Mouse (Mus musculus) forebrain, embryonic 16.5 days (tissue): ENCODE data around the gene Tmtc4. TPM values are rescaled to one million over a fixed set of nuclear protein-coding genes. Genes with fewer than 3 reads are reported as not detected.

Experiments
- ATAC-seq: fragments of 200-750 bp; cut with Nextera tagmentation; 2 replicates; pipeline ENCODE4 v1.8.0; 2017; ENCODE audit warnings: mild to moderate bottlenecking, moderate library complexity
- H3K27ac ChIP-seq: fragments of 300-500 bp; sonication (generic); 2 replicates; pipeline ENCODE4 v1.5.1; 2014; ENCODE audit warnings: low read length, control low read depth
- H3K27me3 ChIP-seq: fragments of 300-500 bp; sonication (generic); replicated peaks from 2 replicates; pipeline ENCODE4 v1.6.1; 2014; ENCODE audit warnings: low read length; ENCODE audit not compliant: control insufficient read depth, insufficient read depth
- H3K36me3 ChIP-seq: fragments of 300-500 bp; sonication (generic); 2 replicates; pipeline ENCODE4 v1.6.1; 2014; ENCODE audit not compliant: control insufficient read depth, insufficient read depth
- H3K4me1 ChIP-seq: fragments of 300-500 bp; sonication (generic); replicated peaks from 2 replicates; pipeline ENCODE4 v1.6.1; 2014; ENCODE audit warnings: low read length; ENCODE audit not compliant: control insufficient read depth, insufficient read depth
- H3K4me2 ChIP-seq: fragments of 300-500 bp; sonication (generic); 2 replicates; pipeline ENCODE4 v1.6.1; 2014; ENCODE audit warnings: mild to moderate bottlenecking, low read length, control low read depth
- H3K4me3 ChIP-seq: fragments of 300-500 bp; sonication (generic); replicated peaks from 2 replicates; pipeline ENCODE4 v1.5.1; 2014; ENCODE audit warnings: mild to moderate bottlenecking, low read length, control low read depth
- H3K9ac ChIP-seq: fragments of 300-500 bp; sonication (generic); replicated peaks from 2 replicates; pipeline ENCODE4 v1.6.1; 2014; ENCODE audit warnings: low read depth, low read length, control low read depth
- H3K9me3 ChIP-seq: fragments of 300-500 bp; sonication (generic); 2 replicates; pipeline ENCODE4 v1.6.1; 2016; ENCODE audit warnings: low read length; ENCODE audit not compliant: control insufficient read depth
- WGBS: fragments of 180-500 bp; shearing (Covaris S2); extraction: QIAGEN DNeasy Blood & Tissue Kit; methylation state at CpG from one replicate; pipeline ENCODE4 v1.1.7; 2014; 5-methylcytosine and 5-hydroxymethylcytosine counted together
- polyA plus RNA-seq: library from polyadenylated mRNA; unstranded; fragments of >200 nt; fragmentation: Nextera tagmentation; extraction: Ambion mirVana; gene quantifications from 2 replicates; pipeline ENCODE4 v1.2.1, GENCODE M21; 2015

Tmtc4 gene
- polyA plus RNA-seq, 1 experiment from 2014 or later: 40.3 TPM

DNA sequence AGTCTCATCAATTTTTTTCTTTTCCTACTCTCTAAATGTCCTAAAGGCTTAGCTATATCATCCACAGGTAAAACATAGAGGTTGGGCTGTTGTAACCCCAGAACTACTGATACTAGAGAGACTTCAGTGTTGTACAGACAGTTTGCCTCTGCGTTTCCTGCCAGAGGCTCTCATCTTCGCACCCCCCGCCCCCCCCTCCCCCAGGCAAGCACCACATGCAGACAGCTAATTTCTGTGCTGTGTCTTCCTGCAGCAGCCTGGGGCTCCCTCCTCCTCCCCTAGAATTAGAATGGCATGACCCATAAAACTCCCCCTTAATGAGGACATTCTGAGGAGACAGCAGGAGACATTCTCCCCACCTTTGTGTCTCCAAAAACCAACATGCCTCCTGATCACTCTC is 17.6 kb upstream of the Tmtc4 start:
- no peak for ATAC-seq
- H3K27me3 ChIP-seq: no peaks in the 10 kb centered on the region
- H3K4me2 ChIP-seq: no peak overlapping the region
- H3K36me3 ChIP-seq: no peaks in the 10 kb centered on the region
- H3K4me1 ChIP-seq: no peaks in the 10 kb centered on the region
- 66% methylated on average over 3 of the region's 3 CpGs for WGBS
- no peak overlapping the region for H3K9ac ChIP-seq
- H3K27ac ChIP-seq: no peak overlapping the region
- H3K4me3 ChIP-seq: no peak overlapping the region
- no peaks in the 10 kb centered on the region for H3K9me3 ChIP-seq

DNA sequence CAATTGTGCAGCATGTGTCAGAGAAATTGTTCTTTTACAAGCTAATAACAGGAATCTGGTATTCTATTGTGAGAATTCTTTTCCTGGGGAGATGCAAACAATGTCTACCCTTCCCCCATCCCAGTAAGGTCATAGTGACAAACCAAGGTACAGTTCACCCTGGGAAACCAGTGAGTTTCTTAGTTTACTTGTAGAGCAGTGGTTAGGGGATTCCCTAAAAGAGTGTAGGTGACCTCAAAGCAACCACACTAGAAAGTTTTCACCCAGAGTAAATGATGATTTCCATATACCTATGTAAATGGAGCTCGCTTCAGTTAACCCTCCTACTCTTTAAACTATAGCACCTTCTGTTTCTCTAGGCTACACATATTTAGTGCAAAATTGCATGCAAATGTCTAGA is 13.6 kb upstream of the Tmtc4 start:
- Histone ChIP-seq H3K27me3 (no peaks in the 10 kb centered on the region), H3K9me3 (no peaks in the 10 kb centered on the region), H3K4me2 (no peak overlapping the region), H3K27ac (no peak overlapping the region), H3K4me3 (no peak overlapping the region), H3K4me1 (no peaks in the 10 kb centered on the region), H3K9ac (no peak overlapping the region), H3K36me3 (no peaks in the 10 kb centered on the region)
- 90% methylated on average over 1 of the region's 1 CpGs for WGBS
- no peak for ATAC-seq

- H3K9ac ChIP-seq: no peak overlapping the region
- no peak overlapping the region for H3K4me2 ChIP-seq
- no peaks in the 10 kb centered on the region for H3K27me3 ChIP-seq
- no peaks in the 10 kb centered on the region for H3K4me1 ChIP-seq
- 90% methylated on average over 2 of the region's 2 CpGs for WGBS
- no peaks in the 10 kb centered on the region for H3K9me3 ChIP-seq
- no peaks in the 10 kb centered on the region for H3K36me3 ChIP-seq
- ATAC-seq: no peak
- H3K27ac ChIP-seq: no peak overlapping the region
- no peak overlapping the region for H3K4me3 ChIP-seq
These were observed 10.1 kb upstream of the Tmtc4 start for GRCm38 (mm10) chr14:122993935-122994334.

GRCm38 (mm10) chr14:122992937-122993336 is 9.1 kb upstream of the Tmtc4 start:
- H3K27ac ChIP-seq: no peak overlapping the region
- H3K36me3 ChIP-seq: no peaks in the 10 kb centered on the region
- no peaks in the 10 kb centered on the region for H3K27me3 ChIP-seq
- 61% methylated on average over 6 of the region's 6 CpGs for WGBS
- H3K4me1 ChIP-seq: no peaks in the 10 kb centered on the region
- no peak overlapping the region for H3K4me3 ChIP-seq
- no peak overlapping the region for H3K9ac ChIP-seq
- ATAC-seq: no peak
- H3K4me2 ChIP-seq: no peak overlapping the region
- no peaks in the 10 kb centered on the region for H3K9me3 ChIP-seq

DNA sequence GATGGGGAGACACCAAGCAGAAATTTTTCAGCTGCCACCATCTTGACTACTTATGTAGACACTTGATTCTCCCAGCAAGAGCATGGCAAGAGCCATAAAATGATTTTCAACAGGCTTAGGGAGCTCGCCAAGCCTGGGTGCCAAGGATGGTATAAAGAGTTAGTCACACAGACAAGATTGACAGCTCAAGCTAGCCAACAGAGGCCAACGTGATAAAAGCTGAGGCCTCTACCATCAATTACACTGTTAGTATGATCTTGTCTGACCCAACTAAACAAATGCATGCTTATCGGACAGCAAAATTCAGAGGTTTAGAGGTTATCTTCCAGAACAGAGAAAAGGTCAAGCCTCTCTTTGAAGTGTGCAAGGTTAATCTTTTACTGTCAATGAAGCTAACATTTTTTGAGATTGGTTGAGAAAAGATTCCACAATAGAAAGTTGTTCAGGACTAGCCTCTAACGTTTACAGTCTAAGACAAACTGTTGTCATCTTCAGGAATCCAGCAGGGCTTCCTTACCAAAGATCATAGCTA is 6.8 kb upstream of the Tmtc4 start:
- no peak for ATAC-seq
- H3K27ac ChIP-seq: no peak overlapping the region
- no peaks in the 10 kb centered on the region for H3K9me3 ChIP-seq
- no peaks in the 10 kb centered on the region for H3K27me3 ChIP-seq
- H3K4me2 ChIP-seq: no peak overlapping the region
- H3K4me1 ChIP-seq: no peaks in the 10 kb centered on the region
- WGBS: 88% methylated on average over 4 of the region's 4 CpGs
- no peak overlapping the region for H3K4me3 ChIP-seq
- H3K9ac ChIP-seq: no peak overlapping the region
- no peaks in the 10 kb centered on the region for H3K36me3 ChIP-seq

- Histone ChIP-seq H3K27me3 (no peaks in the 10 kb centered on the region), H3K9me3 (no peaks in the 10 kb centered on the region), H3K4me1 (peaks cover 17% of the 10 kb centered on the region), H3K4me2 (no peak overlapping the region), H3K4me3 (no peak overlapping the region), H3K36me3 (no peaks in the 10 kb centered on the region), H3K9ac (no peak overlapping the region), H3K27ac (no peak overlapping the region)
- ATAC-seq: no peak
- WGBS: 83% methylated on average over 2 of the region's 2 CpGs
These were observed 2.6 kb upstream of the Tmtc4 start for GRCm38 (mm10) chr14:122986404-122986803.

GRCm38 (mm10) chr14:122982571-122983225 is 1.1 kb downstream of the Tmtc4 start:
- Histone ChIP-seq H3K4me3 (peak overlapping the region; percentile 86), H3K9me3 (no peaks in the 10 kb centered on the region), H3K4me2 (peak overlapping the region; percentile 81), H3K36me3 (no peaks in the 10 kb centered on the region), H3K27me3 (no peaks in the 10 kb centered on the region), H3K4me1 (peaks cover 21% of the 10 kb centered on the region), H3K27ac (peak overlapping the region; percentile 88), H3K9ac (peak overlapping the region; percentile 89)
- ATAC-seq: peak; percentile 86
- WGBS: under 1% methylated on average over 63 of the region's 63 CpGs

DNA sequence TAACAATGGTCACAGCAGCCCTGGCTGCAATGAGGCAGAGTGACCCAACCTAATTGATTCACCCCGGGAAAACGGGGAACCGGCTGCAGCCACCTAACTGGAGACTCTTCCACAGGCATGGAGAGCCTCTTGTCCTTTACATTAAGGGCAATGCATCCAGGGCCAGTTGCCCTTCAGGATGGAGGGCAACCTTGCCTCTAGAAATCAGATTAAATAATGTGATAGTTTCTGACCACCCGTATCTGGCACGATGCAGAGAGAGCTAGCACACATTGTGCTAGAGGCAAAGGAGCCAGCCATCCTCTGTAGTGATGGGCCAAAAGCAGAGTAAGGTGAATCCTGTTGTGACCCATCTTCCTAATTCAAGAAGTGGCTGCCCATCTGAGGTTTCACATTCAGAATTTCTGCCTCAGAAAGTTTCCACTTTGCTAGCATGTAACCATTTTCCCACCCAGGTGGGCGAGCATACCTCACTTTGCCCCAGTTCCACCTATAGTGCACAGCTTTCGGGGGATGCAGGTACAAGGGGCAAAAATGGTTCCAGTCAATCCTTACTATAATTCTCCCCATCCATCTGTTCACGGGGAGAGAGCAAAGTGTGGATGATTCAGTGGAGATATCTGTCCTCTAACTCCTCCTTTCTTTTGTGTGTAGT is 1.9 kb downstream of the Tmtc4 start:
- Histone ChIP-seq H3K9me3 (no peaks in the 10 kb centered on the region), H3K27ac (peak overlapping the region; percentile 88; the same call in 1 of the 2 replicates), H3K9ac (peak overlapping the region; percentile 89), H3K27me3 (no peaks in the 10 kb centered on the region), H3K4me2 (peak overlapping the region; percentile 81), H3K4me3 (peak overlapping the region; percentile 86), H3K36me3 (no peaks in the 10 kb centered on the region), H3K4me1 (peaks cover 21% of the 10 kb centered on the region)
- 23% methylated on average over 8 of the region's 8 CpGs for WGBS
- ATAC-seq: no peak

- no peaks in the 10 kb centered on the region for H3K36me3 ChIP-seq
- WGBS: 91% methylated on average over 3 of the region's 3 CpGs
- no peak overlapping the region for H3K27ac ChIP-seq
- no peaks in the 10 kb centered on the region for H3K9me3 ChIP-seq
- no peaks in the 10 kb centered on the region for H3K27me3 ChIP-seq
- H3K9ac ChIP-seq: no peak overlapping the region
- no peak overlapping the region for H3K4me3 ChIP-seq
- no peak overlapping the region for H3K4me2 ChIP-seq
- ATAC-seq: no peak
- peaks cover 18% of the 10 kb centered on the region for H3K4me1 ChIP-seq
These were observed 5.0 kb downstream of the Tmtc4 start for GRCm38 (mm10) chr14:122978871-122979270.
